Mouse (Mus musculus): ENCODE measurements around the gene Vps26b. TPM values are rescaled to one million over a fixed set of nuclear protein-coding genes. Genes with fewer than 3 reads are reported as not detected.
A peak's percentile ranks its signal among the peaks of the same experiment; 100 is the strongest.

Vps26b gene
- polyA plus RNA-seq (2014; fragmentation: Nextera tagmentation; extraction: Ambion mirVana) = 56.9 and 59.8 TPM in 2 replicates

GRCm38 (mm10) chr9:27029828-27030762, at the start of gene Vps26b, which contains the start of gene Ncapd3:
TSS of gene Vps26b (minus strand) at chr9:27030065.
TSS of gene Ncapd3 (plus strand) at chr9:27030175.
- under 1% methylated on average over 77 of the region's 80 CpGs for WGBS
- H3K4me3 ChIP-seq (ENCODE audit: low read depth, low read length) = peak within 1 kb of the TSS; percentile 93
- peak; percentile 94 for ATAC-seq (replicated peaks; ENCODE audit: low FRiP score)

DNA sequence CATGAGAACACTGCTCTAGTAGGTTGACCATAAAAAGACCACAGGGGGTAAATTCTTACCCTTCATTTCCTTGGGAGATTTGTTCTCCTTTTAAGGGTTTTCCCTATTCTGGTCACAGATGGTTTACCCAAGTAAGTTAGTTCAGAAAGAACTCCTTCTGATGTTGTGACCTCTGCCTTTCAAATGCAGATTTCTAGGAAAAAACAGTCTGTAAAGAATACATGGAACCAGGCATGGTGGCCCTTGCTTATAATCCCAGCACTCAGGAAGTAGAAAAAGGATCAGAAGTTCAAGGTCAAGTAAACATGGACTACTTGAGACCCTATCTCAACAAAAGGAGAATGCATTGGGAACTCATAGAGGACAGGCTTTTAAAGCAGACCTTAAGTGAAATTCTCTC, 45.9 kb upstream of the Vps26b start:
- H3K4me1 ChIP-seq (replicated peaks; ENCODE audit: control insufficient read depth, insufficient read depth, low read length) = no peaks in the 10 kb centered on the region
- ATAC-seq (replicated peaks; ENCODE audit: low FRiP score) = no peak
- H3K9me3 ChIP-seq (ENCODE audit: control insufficient read depth, low read length) = no peaks in the 10 kb centered on the region
- H3K36me3 ChIP-seq (ENCODE audit: control insufficient read depth, insufficient read depth, low read length) = no peaks in the 10 kb centered on the region
- no peak for DNase-seq (ENCODE audit: low spot score)
- no peak overlapping the region for H3K4me3 ChIP-seq (ENCODE audit: low read depth, low read length)
- H3K27ac ChIP-seq (ENCODE audit: low read depth, low read length) = no peak overlapping the region
- no peaks in the 10 kb centered on the region for H3K27me3 ChIP-seq (ENCODE audit: control insufficient read depth, insufficient read depth, low read length)
- H3K4me2 ChIP-seq (ENCODE audit: low read depth, low read length, severe bottlenecking) = no peak overlapping the region
- no peak overlapping the region for H3K9ac ChIP-seq (ENCODE audit: low read length)

More at GRCm38 (mm10) chr9:27029828-27030762, at the start of gene Vps26b, which contains the start of gene Ncapd3:
- no peaks in the 10 kb centered on the region for H3K36me3 ChIP-seq (ENCODE audit: control insufficient read depth, insufficient read depth, low read length)
- peak within 1 kb of the TSS; percentile 71 for H3K4me2 ChIP-seq (ENCODE audit: low read depth, low read length, severe bottlenecking)
- H3K9me3 ChIP-seq (ENCODE audit: control insufficient read depth, low read length) = no peaks in the 10 kb centered on the region
- no peaks in the 10 kb centered on the region for H3K27me3 ChIP-seq (ENCODE audit: control insufficient read depth, insufficient read depth, low read length)
- H3K4me1 ChIP-seq (replicated peaks; ENCODE audit: control insufficient read depth, insufficient read depth, low read length) = peaks cover 2% of the 10 kb centered on the region; the same call in 1 of the 2 replicates
- H3K27ac ChIP-seq (ENCODE audit: low read depth, low read length) = peak within 1 kb of the TSS; percentile 76
- peak; percentile 98 for DNase-seq (ENCODE audit: low spot score)
- H3K9ac ChIP-seq (ENCODE audit: low read length) = peak within 1 kb of the TSS; percentile 93

DNA sequence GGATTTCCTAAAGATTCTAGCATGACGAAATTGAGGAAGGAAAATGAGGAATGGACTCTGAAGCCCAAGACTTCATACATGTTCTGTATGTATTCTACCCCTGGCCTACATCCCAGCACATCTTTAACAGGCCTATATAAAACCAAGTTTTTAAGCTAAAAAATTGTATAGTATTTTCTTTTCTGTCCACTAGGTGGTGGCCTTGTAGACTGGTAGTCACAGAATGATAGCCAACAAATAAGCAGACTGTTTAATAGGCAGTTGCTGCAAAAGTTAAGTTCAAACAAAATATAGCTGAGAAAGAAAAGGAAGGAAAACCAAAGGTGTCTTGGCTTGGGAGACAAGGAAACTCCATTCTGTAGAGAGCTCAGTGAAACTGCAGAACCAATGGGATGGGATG, 44.8 kb upstream of the Vps26b start:
- no peaks in the 10 kb centered on the region for H3K27me3 ChIP-seq (ENCODE audit: control insufficient read depth, insufficient read depth, low read length)
- no peak overlapping the region for H3K9ac ChIP-seq (ENCODE audit: low read length)
- WGBS = 89% methylated on average over 1 of the region's 1 CpGs
- no peak overlapping the region for H3K27ac ChIP-seq (ENCODE audit: low read depth, low read length)
- peaks cover 10% of the 10 kb centered on the region for H3K36me3 ChIP-seq (ENCODE audit: control insufficient read depth, insufficient read depth, low read length)
- H3K4me3 ChIP-seq (ENCODE audit: low read depth, low read length) = no peak overlapping the region
- H3K4me2 ChIP-seq (ENCODE audit: low read depth, low read length, severe bottlenecking) = no peak overlapping the region
- H3K4me1 ChIP-seq (replicated peaks; ENCODE audit: control insufficient read depth, insufficient read depth, low read length) = no peaks in the 10 kb centered on the region
- ATAC-seq (replicated peaks; ENCODE audit: low FRiP score) = no peak
- H3K9me3 ChIP-seq (ENCODE audit: control insufficient read depth, low read length) = no peaks in the 10 kb centered on the region
- DNase-seq (ENCODE audit: low spot score) = no peak

- Histone ChIP-seq H3K9me3 (ENCODE audit: control insufficient read depth, low read length) (no peaks in the 10 kb centered on the region), H3K4me2 (ENCODE audit: low read depth, low read length, severe bottlenecking) (no peak overlapping the region), H3K27me3 (ENCODE audit: control insufficient read depth, insufficient read depth, low read length) (no peaks in the 10 kb centered on the region), H3K9ac (ENCODE audit: low read length) (no peak overlapping the region), H3K27ac (ENCODE audit: low read depth, low read length) (no peak overlapping the region), H3K4me1 (replicated peaks; ENCODE audit: control insufficient read depth, insufficient read depth, low read length) (no peaks in the 10 kb centered on the region), H3K36me3 (ENCODE audit: control insufficient read depth, insufficient read depth, low read length) (peaks cover 13% of the 10 kb centered on the region), H3K4me3 (ENCODE audit: low read depth, low read length) (no peak overlapping the region)
- ATAC-seq (replicated peaks; ENCODE audit: low FRiP score) = no peak
- WGBS = 92% methylated on average over 4 of the region's 4 CpGs
- DNase-seq (ENCODE audit: low spot score) = no peak
Observed at GRCm38 (mm10) chr9:27070895-27071294, 41.0 kb upstream of the Vps26b start.

DNA sequence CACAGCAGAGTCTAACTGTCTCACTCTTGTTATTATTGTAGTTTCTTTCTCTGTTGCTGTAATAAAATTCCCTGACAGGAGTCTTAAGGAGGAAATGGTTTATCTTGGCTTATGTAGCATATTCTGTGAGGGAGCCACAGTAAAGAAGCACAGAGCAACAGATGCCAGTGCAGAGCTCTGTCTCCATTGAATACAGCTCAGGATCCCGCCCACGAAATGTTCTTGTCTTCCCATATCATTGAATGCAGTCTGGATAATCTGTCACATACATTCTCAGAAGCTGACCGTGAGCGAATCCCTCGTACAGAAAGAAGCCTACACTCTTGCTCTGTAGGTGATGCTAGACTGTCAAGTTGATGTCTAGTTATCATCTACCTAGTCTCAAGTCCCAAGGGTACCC, 28.5 kb upstream of the Vps26b start:
- Histone ChIP-seq H3K9me3 (ENCODE audit: control insufficient read depth, low read length) (no peaks in the 10 kb centered on the region), H3K27ac (ENCODE audit: low read depth, low read length) (no peak overlapping the region), H3K4me3 (ENCODE audit: low read depth, low read length) (no peak overlapping the region), H3K4me1 (replicated peaks; ENCODE audit: control insufficient read depth, insufficient read depth, low read length) (no peaks in the 10 kb centered on the region), H3K36me3 (ENCODE audit: control insufficient read depth, insufficient read depth, low read length) (peaks cover 10% of the 10 kb centered on the region; the same call in 1 of the 2 replicates), H3K4me2 (ENCODE audit: low read depth, low read length, severe bottlenecking) (no peak overlapping the region), H3K27me3 (ENCODE audit: control insufficient read depth, insufficient read depth, low read length) (no peaks in the 10 kb centered on the region), H3K9ac (ENCODE audit: low read length) (no peak overlapping the region)
- WGBS = 91% methylated on average over 5 of the region's 5 CpGs
- DNase-seq (ENCODE audit: low spot score) = no peak
- no peak for ATAC-seq (replicated peaks; ENCODE audit: low FRiP score)

DNA sequence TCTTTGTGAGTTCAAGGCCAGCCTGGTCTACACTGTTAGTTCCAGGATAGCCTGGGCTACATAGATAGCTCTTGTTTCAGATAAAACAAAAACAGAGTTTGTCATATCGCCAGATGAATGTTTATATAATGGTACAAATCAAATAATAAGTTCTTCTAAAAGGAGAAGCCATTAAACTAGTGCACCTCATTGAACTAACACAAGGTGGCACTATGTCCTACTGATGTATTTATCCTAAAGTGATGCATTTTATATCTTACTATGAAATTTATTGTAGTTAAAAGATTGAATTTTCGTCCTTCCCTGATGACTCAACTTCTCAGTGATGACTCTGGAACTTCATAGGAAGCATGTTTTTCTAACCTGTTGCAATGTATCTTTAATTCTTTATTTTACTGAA, 19.6 kb upstream of the Vps26b start:
- Histone ChIP-seq H3K36me3 (ENCODE audit: control insufficient read depth, insufficient read depth, low read length) (peaks cover 10% of the 10 kb centered on the region), H3K27ac (ENCODE audit: low read depth, low read length) (no peak overlapping the region), H3K9ac (ENCODE audit: low read length) (no peak overlapping the region), H3K4me3 (ENCODE audit: low read depth, low read length) (no peak overlapping the region), H3K9me3 (ENCODE audit: control insufficient read depth, low read length) (no peaks in the 10 kb centered on the region), H3K4me2 (ENCODE audit: low read depth, low read length, severe bottlenecking) (no peak overlapping the region), H3K4me1 (replicated peaks; ENCODE audit: control insufficient read depth, insufficient read depth, low read length) (no peaks in the 10 kb centered on the region), H3K27me3 (ENCODE audit: control insufficient read depth, insufficient read depth, low read length) (no peaks in the 10 kb centered on the region)
- no peak for DNase-seq (ENCODE audit: low spot score)
- WGBS = 94% methylated on average over 2 of the region's 2 CpGs
- ATAC-seq (replicated peaks; ENCODE audit: low FRiP score) = no peak

DNA sequence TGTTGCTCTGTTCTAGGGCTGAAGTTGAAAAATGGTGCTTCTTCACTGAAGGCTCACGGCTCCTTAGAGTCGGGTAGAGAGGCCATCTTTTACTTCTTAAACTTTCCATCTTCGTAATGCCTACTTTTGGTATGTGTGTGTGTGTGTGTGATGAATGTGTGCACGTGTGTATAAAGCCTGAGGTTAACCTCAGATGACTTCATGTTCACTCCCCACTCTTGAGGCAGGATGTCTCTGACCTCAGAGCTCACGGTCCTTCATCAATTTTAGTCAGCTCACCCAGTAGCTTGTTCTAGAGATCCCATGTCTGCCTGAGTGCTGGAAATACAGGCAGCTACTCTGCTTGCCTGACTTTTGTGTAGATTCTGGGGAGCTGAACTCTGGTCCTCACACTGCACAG, 14.0 kb upstream of the Vps26b start:
- Histone ChIP-seq H3K4me1 (replicated peaks; ENCODE audit: control insufficient read depth, insufficient read depth, low read length) (no peaks in the 10 kb centered on the region), H3K27me3 (ENCODE audit: control insufficient read depth, insufficient read depth, low read length) (no peaks in the 10 kb centered on the region), H3K4me3 (ENCODE audit: low read depth, low read length) (no peak overlapping the region), H3K27ac (ENCODE audit: low read depth, low read length) (no peak overlapping the region), H3K36me3 (ENCODE audit: control insufficient read depth, insufficient read depth, low read length) (peaks cover 5% of the 10 kb centered on the region), H3K9ac (ENCODE audit: low read length) (no peak overlapping the region), H3K4me2 (ENCODE audit: low read depth, low read length, severe bottlenecking) (no peak overlapping the region), H3K9me3 (ENCODE audit: control insufficient read depth, low read length) (no peaks in the 10 kb centered on the region)
- ATAC-seq (replicated peaks; ENCODE audit: low FRiP score) (no peak), DNase-seq (ENCODE audit: low spot score) (no peak)
- 92% methylated on average over 5 of the region's 5 CpGs for WGBS

DNA sequence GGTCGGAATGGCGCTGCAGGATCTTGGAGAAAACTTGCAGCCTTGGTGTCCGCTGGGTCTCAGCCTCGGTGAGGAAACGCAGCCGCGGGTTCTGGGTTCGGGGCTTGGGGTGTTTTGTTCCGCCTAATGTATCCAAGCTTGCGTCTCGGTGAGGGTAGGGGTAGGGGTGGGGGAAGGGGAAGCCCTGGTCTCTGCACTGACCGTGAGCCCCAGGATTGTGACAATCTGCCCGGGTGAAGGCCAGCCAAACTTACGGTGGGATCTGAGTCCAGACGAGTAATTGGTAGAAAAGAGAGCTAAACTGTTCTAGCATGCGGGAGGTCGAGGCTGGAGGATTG, 867 bp upstream of the Vps26b start:
- no peaks in the 10 kb centered on the region for H3K36me3 ChIP-seq (ENCODE audit: control insufficient read depth, insufficient read depth, low read length)
- H3K4me2 ChIP-seq (ENCODE audit: low read depth, low read length, severe bottlenecking) = peak overlapping the region; percentile 65
- H3K27ac ChIP-seq (ENCODE audit: low read depth, low read length) = no peak overlapping the region; the same call in 1 of the 2 replicates
- ATAC-seq (replicated peaks; ENCODE audit: low FRiP score) = peak; percentile 47
- H3K4me3 ChIP-seq (ENCODE audit: low read depth, low read length) = peak overlapping the region; percentile 93
- peak overlapping the region; percentile 93 for H3K9ac ChIP-seq (ENCODE audit: low read length)
- peaks cover 2% of the 10 kb centered on the region; the same call in 1 of the 2 replicates for H3K4me1 ChIP-seq (replicated peaks; ENCODE audit: control insufficient read depth, insufficient read depth, low read length)
- DNase-seq (ENCODE audit: low spot score) = no peak
- no peaks in the 10 kb centered on the region for H3K9me3 ChIP-seq (ENCODE audit: control insufficient read depth, low read length)
- WGBS = 0% methylated on average over 17 of the region's 17 CpGs
- H3K27me3 ChIP-seq (ENCODE audit: control insufficient read depth, insufficient read depth, low read length) = no peaks in the 10 kb centered on the region
